Mouse (Mus musculus): ENCODE results near the gene Chd6. TPM values are rescaled to one million over a fixed set of nuclear protein-coding genes. Genes with fewer than 3 reads are reported as not detected.
A peak's percentile ranks its signal among the peaks of the same experiment; 100 is the strongest.
"Not testable (repeated sequence)": the region's sequence is repeated elsewhere in the genome, so short reads cannot be mapped to it uniquely, and the experiment has no call there.

Chd6 gene
- polyA plus RNA-seq, 1 experiment from 2014 or later: 47.8 TPM

DNA sequence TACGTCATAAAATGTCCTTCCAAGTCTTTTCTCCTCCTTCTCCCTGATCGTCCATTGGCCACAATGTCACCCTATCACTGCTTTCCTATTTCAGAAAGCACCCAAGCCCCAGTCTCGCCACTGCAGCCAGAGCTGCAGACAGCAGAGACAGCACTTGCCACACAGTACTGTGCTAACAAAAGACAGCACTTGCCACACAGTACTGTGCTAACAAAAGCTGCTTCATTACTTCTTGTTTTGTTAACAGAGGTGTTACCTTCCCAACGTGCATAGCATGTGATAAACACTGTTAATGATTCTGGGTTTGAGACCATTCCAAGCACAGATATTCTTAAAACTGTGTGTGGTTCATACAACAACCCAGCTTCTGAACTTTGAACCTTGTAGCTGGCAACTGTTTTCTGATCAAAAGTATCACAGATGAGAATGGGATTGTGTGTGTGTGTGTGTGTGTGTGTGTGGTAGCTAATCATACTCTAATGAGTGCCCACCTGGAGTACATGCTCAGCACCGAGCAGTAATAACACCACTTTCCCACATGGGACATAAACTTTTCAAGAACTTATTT lies 135.1 kb downstream of the Chd6 start:
- no peak overlapping the region for H3K27ac ChIP-seq (replicated peaks)
- H3K4me2 ChIP-seq (replicated peaks): no peak overlapping the region
- 86% methylated on average over 5 of the region's 5 CpGs for WGBS
- H3K27me3 ChIP-seq: no peaks in the 10 kb centered on the region
- ATAC-seq (ENCODE audit: low FRiP score, low read depth): no peak
- no peak overlapping the region for H3K4me3 ChIP-seq
- H3K9ac ChIP-seq (replicated peaks): no peak overlapping the region
- H3K9me3 ChIP-seq: no peaks in the 10 kb centered on the region
- H3K4me1 ChIP-seq: 0 out of 2 replicates have a peak, but pooled peaks cover 2% of the 10 kb centered on the region
- H3K36me3 ChIP-seq: peaks cover 80% of the 10 kb centered on the region

DNA sequence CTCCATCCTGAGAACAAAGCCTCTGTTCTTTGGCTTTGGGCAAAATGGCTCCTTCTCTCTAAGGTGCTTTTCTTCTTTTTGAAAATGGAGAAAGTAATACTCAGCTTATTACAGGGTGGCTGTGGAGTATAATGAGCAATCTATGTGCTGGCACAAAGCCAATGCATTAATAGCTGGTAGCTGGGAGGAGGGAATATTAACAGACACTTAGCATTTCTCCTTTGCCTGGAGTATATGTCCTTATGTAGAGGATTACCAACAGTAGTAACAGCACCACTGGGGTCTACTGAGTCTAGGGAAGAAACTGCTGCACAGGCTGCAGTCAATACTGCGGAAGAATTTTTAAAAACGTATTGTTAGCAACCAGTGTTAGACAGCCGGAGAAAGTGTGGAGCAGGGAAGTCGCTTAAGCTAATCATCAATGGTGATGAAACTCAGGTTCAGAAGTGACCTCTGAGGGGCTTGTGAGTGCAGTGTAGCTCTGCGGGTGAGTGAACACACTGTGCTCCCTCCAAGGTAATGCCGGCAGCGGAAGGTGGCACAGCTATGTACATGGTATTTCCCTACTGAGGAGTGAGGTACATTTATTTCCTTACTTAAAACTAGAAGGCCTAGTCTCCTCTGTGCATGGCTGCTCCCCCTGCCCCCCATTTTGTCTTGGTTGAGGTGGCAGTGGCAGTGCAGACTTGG lies 136.6 kb downstream of the Chd6 start:
- ATAC-seq (ENCODE audit: low FRiP score, low read depth): no peak
- Histone ChIP-seq H3K9ac (replicated peaks) (no peak overlapping the region), H3K4me1 (0 out of 2 replicates have a peak, but pooled peaks cover 2% of the 10 kb centered on the region), H3K9me3 (no peaks in the 10 kb centered on the region), H3K4me3 (no peak overlapping the region), H3K36me3 (peaks cover 79% of the 10 kb centered on the region), H3K4me2 (replicated peaks) (no peak overlapping the region), H3K27ac (replicated peaks) (peak overlapping the region; percentile 6; the same call in 1 of the 2 replicates), H3K27me3 (no peaks in the 10 kb centered on the region)
- 91% methylated on average over 7 of the region's 7 CpGs for WGBS

DNA sequence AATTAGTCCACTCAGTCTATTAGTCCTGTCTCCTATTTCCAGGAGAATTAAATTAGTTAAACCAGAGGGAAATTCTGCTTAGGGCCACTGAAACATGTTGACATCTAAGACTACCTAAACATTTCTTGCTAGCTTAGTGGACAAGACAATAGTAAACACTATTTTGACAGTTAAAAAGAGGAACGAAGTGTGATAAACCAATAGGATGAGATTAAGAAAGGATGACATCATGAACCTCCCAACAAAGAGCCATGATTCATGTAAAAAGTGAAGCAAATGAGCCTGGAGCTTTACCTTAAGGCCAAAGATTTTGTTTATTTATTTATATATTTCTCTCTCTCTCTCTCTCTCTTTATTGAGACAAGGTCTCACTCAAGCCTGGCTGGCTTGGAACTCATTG lies 146.7 kb downstream of the Chd6 start:
- Histone ChIP-seq H3K36me3 (peaks cover 78% of the 10 kb centered on the region), H3K27ac (replicated peaks) (no peak overlapping the region), H3K9ac (replicated peaks) (no peak overlapping the region), H3K4me1 (no peaks in the 10 kb centered on the region), H3K9me3 (no peaks in the 10 kb centered on the region), H3K4me2 (replicated peaks) (no peak overlapping the region), H3K4me3 (no peak overlapping the region), H3K27me3 (no peaks in the 10 kb centered on the region)
- ATAC-seq (ENCODE audit: low FRiP score, low read depth): no peak
- 93% methylated on average over 1 of the region's 1 CpGs for WGBS

DNA sequence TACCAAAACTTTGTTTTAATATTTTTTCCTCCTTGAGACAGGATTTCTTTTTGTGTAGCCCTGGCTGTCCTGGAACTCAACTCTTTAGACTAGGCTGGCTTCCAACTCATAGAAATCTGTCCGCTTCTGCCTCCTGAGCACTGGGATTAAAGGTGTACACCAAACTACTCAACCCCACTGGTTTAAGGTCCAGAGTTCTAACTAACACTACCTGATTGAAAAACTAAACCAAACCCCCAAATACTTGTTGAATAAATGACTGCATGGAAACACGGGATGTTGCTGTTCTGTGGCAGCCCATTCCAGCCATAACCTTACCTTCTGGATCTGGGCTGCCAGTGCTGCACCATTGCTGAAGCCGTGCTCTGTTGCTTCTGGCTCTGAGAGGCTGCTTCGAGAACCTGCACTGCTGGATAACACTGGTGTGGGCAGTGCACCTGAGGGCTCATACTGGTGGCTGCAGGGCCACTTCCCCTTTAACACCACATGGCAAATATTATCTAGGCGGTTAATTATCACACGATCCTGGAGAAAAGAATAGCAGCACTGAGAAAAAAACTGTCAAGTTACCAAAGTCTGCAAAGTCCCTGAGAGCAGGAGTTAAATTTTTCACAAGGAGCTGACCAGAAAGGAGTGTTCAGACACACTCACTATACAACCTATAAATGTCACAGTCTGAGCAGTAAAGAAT lies 147.8 kb downstream of the Chd6 start:
- Histone ChIP-seq H3K4me2 (replicated peaks) (no peak overlapping the region), H3K4me1 (no peaks in the 10 kb centered on the region), H3K4me3 (no peak overlapping the region), H3K27ac (replicated peaks) (no peak overlapping the region), H3K27me3 (no peaks in the 10 kb centered on the region), H3K9ac (replicated peaks) (no peak overlapping the region), H3K36me3 (peaks cover 78% of the 10 kb centered on the region), H3K9me3 (no peaks in the 10 kb centered on the region)
- no peak for ATAC-seq (ENCODE audit: low FRiP score, low read depth)
- 93% methylated on average over 6 of the region's 6 CpGs for WGBS

DNA sequence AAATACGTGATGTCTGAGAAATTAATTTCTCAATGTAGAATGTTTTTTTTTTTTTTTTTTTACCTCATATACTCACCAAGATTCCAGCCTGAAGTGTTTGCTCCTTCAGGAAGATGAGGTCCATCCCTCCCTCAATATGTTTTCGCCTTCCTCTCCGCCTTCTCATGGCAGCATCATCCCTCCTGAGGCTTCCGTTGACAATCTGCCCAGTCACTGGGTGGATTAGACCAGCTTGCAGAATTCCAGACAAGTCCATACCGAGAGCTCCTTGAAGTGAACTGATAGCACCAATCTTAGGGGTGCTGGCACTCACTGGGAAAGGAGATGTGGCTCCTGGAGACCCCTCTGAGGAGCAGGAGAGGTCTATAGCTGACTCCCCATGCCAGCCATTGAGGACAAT lies 149.0 kb downstream of the Chd6 start:
- ATAC-seq (ENCODE audit: low FRiP score, low read depth): no peak
- Histone ChIP-seq H3K36me3 (peaks cover 78% of the 10 kb centered on the region), H3K27me3 (no peaks in the 10 kb centered on the region), H3K9ac (replicated peaks) (no peak overlapping the region), H3K27ac (replicated peaks) (no peak overlapping the region), H3K4me1 (no peaks in the 10 kb centered on the region), H3K4me2 (replicated peaks) (no peak overlapping the region), H3K4me3 (no peak overlapping the region), H3K9me3 (no peaks in the 10 kb centered on the region)
- WGBS: 88% methylated on average over 5 of the region's 5 CpGs

DNA sequence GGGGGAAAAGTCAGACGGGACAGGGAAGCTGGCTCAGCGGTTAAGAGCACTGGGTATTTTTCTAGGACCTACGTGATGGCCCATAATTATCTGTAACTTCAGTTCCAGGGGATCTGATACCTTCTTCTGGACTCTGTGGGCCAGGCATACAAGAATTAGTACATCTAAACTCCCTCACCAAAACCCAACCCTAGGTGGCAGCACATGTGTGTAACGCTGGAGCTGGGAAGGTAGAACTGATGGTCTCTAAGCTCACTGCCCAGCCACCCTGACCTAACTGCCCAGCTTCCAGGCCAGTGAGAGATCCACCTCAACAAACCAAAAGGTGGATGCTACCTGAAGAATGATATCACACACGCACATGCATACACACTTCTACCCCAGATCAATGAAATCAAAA lies 150.1 kb downstream of the Chd6 start:
- no peak overlapping the region for H3K27ac ChIP-seq (replicated peaks)
- 90% methylated on average over 5 of the region's 5 CpGs for WGBS
- H3K4me3 ChIP-seq: no peak overlapping the region

DNA sequence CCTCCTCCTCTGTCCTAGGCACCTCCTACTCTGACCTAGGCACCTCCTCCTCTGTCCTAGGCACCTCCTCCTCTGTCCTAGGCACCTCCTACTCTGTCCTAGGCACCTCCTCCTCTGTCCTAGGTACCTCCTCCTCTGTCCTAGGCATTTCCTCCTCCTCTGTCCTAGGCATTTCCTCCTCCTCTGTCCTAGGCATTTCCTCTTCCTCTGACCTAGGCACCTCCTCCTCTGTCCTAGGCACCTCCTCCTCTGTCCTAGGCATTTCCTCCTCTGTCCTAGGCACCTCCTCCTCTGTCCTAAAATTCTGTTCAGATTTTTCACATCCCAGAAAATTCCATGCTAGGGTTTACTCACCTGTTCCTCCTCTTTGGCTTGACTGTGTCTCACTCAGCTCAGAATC lies 151.1 kb downstream of the Chd6 start:
- not testable (repeated sequence) for H3K27ac ChIP-seq (replicated peaks); H3K4me3 ChIP-seq; H3K27me3 ChIP-seq; H3K4me1 ChIP-seq; H3K9ac ChIP-seq (replicated peaks); ATAC-seq (ENCODE audit: low FRiP score, low read depth); H3K9me3 ChIP-seq; H3K4me2 ChIP-seq (replicated peaks)
- peaks cover 84% of the 10 kb centered on the region for H3K36me3 ChIP-seq

More for the DNA sequence above, 150.1 kb downstream of the Chd6 start:
- Histone ChIP-seq H3K9ac (replicated peaks) (no peak overlapping the region), H3K36me3 (peaks cover 79% of the 10 kb centered on the region), H3K4me1 (no peaks in the 10 kb centered on the region), H3K9me3 (no peaks in the 10 kb centered on the region), H3K4me2 (replicated peaks) (no peak overlapping the region), H3K27me3 (no peaks in the 10 kb centered on the region)
- no peak for ATAC-seq (ENCODE audit: low FRiP score, low read depth)

DNA sequence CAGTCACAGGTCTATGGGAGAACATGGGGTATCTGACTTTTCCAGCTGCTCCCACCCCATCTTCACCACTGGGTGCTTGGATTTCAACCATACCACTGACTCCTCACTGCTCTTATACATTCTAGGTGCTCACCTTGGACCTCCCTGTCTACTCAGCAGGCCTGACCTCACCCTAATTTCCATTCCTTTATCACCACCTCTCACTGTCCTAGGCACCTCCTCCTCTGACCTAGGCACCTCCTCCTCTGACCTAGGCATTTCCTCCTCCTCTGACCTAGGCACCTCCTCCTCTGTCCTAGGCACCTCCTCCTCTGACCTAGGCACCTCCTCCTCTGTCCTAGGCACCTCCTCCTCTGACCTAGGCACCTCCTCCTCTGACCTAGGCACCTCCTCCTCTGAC lies 151.6 kb downstream of the Chd6 start:
- H3K36me3 ChIP-seq: peaks cover 82% of the 10 kb centered on the region
- H3K27me3 ChIP-seq; H3K4me1 ChIP-seq; H3K9ac ChIP-seq (replicated peaks); ATAC-seq (ENCODE audit: low FRiP score, low read depth); H3K4me3 ChIP-seq; H3K27ac ChIP-seq (replicated peaks); H3K4me2 ChIP-seq (replicated peaks); H3K9me3 ChIP-seq: not testable (repeated sequence)

DNA sequence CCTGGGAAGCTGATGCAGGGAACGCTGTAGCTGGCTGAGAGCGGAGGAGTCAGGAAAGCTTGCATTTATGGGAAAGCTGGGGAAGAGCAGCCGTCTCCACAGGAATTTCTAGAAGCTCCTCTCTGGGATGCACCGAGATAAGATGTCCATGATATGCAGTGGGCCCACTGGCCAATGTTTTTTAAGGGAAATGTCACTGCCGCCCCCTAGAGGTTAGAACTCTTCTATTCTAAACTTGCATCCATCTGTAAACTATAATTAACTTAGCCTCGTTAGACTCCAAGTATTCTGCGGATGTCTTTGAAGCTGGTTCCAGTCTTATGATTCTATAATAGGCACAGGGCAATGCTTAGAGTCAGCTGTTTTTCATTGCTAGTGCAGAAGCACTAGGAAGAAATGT lies 153.5 kb downstream of the Chd6 start:
- Histone ChIP-seq H3K27me3 (no peaks in the 10 kb centered on the region), H3K4me3 (no peak overlapping the region), H3K9ac (replicated peaks) (no peak overlapping the region), H3K4me1 (no peaks in the 10 kb centered on the region), H3K9me3 (no peaks in the 10 kb centered on the region), H3K36me3 (peaks cover 82% of the 10 kb centered on the region), H3K27ac (replicated peaks) (no peak overlapping the region), H3K4me2 (replicated peaks) (no peak overlapping the region)
- 77% methylated on average over 7 of the region's 7 CpGs for WGBS
- no peak for ATAC-seq (ENCODE audit: low FRiP score, low read depth)

DNA sequence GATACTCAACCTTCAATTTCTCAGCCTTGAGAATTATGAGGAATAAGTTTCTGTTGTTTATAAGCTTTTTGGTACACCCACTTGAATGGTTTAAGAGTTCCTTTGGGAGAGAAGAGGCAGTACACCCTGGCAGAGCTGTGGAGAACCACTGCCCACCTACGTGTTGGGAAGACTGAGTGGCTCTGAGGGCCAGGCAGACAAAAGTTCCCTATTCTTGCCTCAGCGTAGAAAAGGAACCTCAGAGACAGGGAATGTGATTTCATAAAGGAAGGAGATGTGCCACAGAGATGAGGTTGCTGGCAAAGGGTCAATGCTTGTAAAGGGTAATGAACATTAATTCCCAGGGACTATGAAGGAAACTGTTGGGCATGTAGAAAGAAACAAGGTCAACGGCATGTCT lies 154.3 kb downstream of the Chd6 start:
- H3K27me3 ChIP-seq: no peaks in the 10 kb centered on the region
- no peak for ATAC-seq (ENCODE audit: low FRiP score, low read depth)
- no peak overlapping the region for H3K4me2 ChIP-seq (replicated peaks)
- H3K9ac ChIP-seq (replicated peaks): no peak overlapping the region
- H3K4me3 ChIP-seq: no peak overlapping the region
- H3K9me3 ChIP-seq: no peaks in the 10 kb centered on the region
- no peaks in the 10 kb centered on the region for H3K4me1 ChIP-seq
- H3K36me3 ChIP-seq: peaks cover 84% of the 10 kb centered on the region
- H3K27ac ChIP-seq (replicated peaks): no peak overlapping the region
- WGBS: 96% methylated on average over 3 of the region's 3 CpGs

DNA sequence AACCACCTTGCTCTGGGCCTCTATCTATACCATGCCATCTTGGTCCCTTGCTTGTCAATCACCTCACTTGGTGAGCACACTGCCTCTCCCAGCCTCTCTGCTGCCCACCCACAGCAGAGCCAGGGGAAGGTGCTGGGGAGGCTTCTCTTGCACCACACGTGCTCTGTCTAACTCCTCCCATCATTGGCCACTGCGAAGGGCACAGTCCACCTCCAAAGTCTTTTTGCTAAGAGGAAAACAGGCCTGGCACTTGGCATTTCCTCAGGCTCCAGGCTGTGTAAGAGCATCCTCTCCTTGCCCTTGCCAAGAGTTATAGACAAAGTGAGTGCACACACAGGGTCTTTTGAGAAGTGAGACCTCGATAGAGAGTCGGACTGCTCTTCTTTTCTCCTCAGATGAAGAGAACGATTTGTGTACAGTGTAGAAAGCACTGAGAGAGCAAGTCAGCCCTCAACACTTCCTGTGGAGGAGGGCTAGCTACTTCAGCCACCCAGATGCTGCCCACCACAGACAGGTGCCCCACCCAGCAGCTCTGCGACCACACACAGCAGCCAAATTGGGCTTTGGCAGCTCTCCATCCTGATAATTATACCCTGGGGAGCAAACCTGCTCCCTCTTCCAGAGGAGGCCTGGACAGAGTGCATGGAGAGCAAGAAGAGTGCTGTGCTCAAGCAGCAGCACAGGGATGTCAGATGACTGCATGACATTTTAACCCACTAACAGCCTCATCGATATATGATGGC lies 155.6 kb downstream of the Chd6 start:
- Histone ChIP-seq H3K4me3 (no peak overlapping the region), H3K9ac (replicated peaks) (no peak overlapping the region), H3K9me3 (no peaks in the 10 kb centered on the region), H3K4me2 (replicated peaks) (no peak overlapping the region), H3K36me3 (peaks cover 89% of the 10 kb centered on the region), H3K27ac (replicated peaks) (no peak overlapping the region), H3K4me1 (no peaks in the 10 kb centered on the region), H3K27me3 (no peaks in the 10 kb centered on the region)
- no peak for ATAC-seq (ENCODE audit: low FRiP score, low read depth)
- WGBS: 92% methylated on average over 7 of the region's 7 CpGs

DNA sequence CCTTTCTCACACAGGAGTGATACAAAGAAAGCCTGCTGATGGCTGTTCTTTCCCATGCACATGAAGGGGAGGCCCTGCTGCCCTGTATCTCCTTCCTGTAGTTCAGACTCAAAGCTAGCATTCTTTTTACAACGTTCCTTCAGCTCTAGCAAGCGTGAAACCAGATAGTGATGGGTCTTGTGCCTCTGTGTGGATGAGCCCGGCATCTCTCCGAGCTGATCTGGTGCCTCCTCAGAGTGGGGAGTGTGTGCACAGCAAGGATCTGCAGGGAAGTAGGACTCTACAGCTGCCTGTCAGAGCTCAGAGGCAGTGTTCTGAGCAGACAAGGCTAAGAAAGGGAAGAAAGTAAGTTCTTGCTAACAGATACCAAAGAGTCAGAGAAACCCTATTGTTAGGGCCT lies 157.3 kb downstream of the Chd6 start:
- Histone ChIP-seq H3K36me3 (peaks cover 87% of the 10 kb centered on the region), H3K4me2 (replicated peaks) (no peak overlapping the region), H3K9ac (replicated peaks) (no peak overlapping the region), H3K27ac (replicated peaks) (no peak overlapping the region), H3K9me3 (no peaks in the 10 kb centered on the region), H3K4me1 (no peaks in the 10 kb centered on the region), H3K4me3 (no peak overlapping the region), H3K27me3 (no peaks in the 10 kb centered on the region)
- 86% methylated on average over 4 of the region's 4 CpGs for WGBS
- ATAC-seq (ENCODE audit: low FRiP score, low read depth): no peak

Data from midbrain, embryonic 12.5 days (tissue).